Mouse (Mus musculus): ENCODE measurements at regions not wholly inside any gene's neighbourhood (a gene's known extent, or its start where the extent isn't known, plus 50 kb on each side); places are given as distances from the start of the nearest gene placed in this dataset.

DNA sequence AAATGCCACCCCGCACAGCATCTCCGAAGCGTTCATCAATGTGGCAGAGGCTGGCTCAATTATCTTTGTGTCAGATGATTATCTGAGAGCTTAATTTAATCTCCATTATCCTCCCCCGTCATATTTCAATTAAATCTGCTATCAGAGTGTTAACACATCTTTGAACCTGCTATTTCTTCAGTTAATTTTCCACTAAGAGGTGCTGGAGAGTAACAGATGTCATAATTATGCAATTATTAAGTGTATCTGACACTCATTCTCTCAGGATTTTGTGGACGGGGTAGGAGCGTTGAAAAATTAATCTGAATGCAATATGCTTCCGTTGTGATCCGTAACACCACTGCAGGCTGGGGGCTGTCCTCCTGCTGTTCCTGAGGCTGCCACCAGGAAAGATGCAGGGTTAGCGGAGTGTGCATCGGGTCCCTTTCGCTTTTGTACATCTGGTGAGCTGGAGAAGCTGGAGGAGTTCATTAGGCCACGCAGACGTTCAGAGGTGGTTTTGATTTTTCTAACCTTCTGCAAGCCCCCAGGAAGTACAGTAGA lies 421.3 kb upstream of the Sall1 start:
- Histone ChIP-seq H3K9ac (ENCODE audit: low read depth, low read length, severe bottlenecking) (no peak overlapping the region), H3K4me2 (replicated peaks; ENCODE audit: low read depth, low read length, severe bottlenecking) (no peak overlapping the region), H3K4me3 (replicated peaks; ENCODE audit: low read length) (no peak overlapping the region), H3K36me3 (ENCODE audit: control insufficient read depth, insufficient read depth, low read length) (no peaks in the 10 kb centered on the region), H3K4me1 (ENCODE audit: control insufficient read depth, insufficient read depth, low read length) (no peaks in the 10 kb centered on the region), H3K27ac (replicated peaks; ENCODE audit: low read depth, low read length) (no peak overlapping the region), H3K27me3 (ENCODE audit: control insufficient read depth, insufficient read depth, low read length) (no peaks in the 10 kb centered on the region), H3K9me3 (ENCODE audit: control insufficient read depth, low read length) (no peaks in the 10 kb centered on the region)
- WGBS, result 86% methylated on average over 13 of the region's 13 CpGs
- TF ChIP-seq POLR2A (IDR thresholded peaks at IDR 0.05; ENCODE audit: borderline replicate concordance, extremely low read depth, insufficient read depth, insufficient read length), result no peak
- DNase-seq (ENCODE audit: low spot score), result no peak
- no peak for ATAC-seq (ENCODE audit: low FRiP score, low read depth)

DNA sequence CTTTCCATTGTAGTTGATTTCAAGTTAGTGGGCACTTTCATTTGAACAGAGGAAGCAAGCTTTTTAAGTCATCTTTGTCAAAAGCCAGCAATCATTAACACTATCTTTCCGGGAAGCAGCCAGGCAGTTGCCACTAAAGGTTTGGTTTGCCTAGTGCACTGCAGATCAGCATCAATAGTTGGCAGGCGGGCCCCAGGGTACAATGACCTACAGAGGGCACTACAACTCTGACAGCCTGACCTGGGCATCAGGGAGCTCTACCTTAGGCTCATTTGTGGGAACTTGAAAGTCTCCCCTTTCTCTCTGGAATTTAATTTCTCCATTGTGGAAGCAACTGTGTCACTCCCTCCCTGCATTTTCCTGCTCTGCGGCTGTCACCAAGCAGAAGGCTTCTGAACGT lies 412.6 kb upstream of the Sall1 start:
- Histone ChIP-seq H3K4me1 (ENCODE audit: control insufficient read depth, insufficient read depth, low read length) (peaks cover 21% of the 10 kb centered on the region), H3K27me3 (ENCODE audit: control insufficient read depth, insufficient read depth, low read length) (peaks cover 9% of the 10 kb centered on the region; the same call in 1 of the 2 replicates), H3K27ac (replicated peaks; ENCODE audit: low read depth, low read length) (no peak overlapping the region), H3K4me3 (replicated peaks; ENCODE audit: low read length) (no peak overlapping the region), H3K4me2 (replicated peaks; ENCODE audit: low read depth, low read length, severe bottlenecking) (no peak overlapping the region), H3K9me3 (ENCODE audit: control insufficient read depth, low read length) (no peaks in the 10 kb centered on the region), H3K9ac (ENCODE audit: low read depth, low read length, severe bottlenecking) (no peak overlapping the region), H3K36me3 (ENCODE audit: control insufficient read depth, insufficient read depth, low read length) (no peaks in the 10 kb centered on the region)
- DNase-seq (ENCODE audit: low spot score) (no peak), ATAC-seq (ENCODE audit: low FRiP score, low read depth) (no peak)
- TF ChIP-seq POLR2A (IDR thresholded peaks at IDR 0.05; ENCODE audit: borderline replicate concordance, extremely low read depth, insufficient read depth, insufficient read length), result no peak
- 29% methylated on average over 4 of the region's 4 CpGs for WGBS

DNA sequence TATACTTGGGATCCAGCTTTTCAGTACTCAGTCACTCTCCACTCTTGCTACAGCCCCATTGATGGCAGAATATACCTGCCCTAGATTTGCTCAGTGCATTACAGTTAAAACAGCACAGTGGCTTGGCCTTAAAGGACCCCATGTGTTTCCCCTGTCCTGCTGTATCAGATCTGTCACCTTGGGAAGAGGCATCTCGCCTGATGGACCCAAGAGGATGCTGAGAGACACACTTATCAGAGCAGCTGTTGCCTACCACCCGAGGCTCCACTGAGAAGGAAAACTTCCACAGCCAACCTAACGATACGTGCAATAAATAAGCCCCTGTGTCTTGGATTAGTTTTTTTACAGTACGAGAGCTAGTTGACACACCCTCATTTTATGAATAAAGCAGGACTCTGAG lies 411.8 kb upstream of the Sall1 start:
- no peak overlapping the region for H3K4me3 ChIP-seq (replicated peaks; ENCODE audit: low read length)
- H3K4me1 ChIP-seq (ENCODE audit: control insufficient read depth, insufficient read depth, low read length), result peaks cover 21% of the 10 kb centered on the region
- TF ChIP-seq POLR2A (IDR thresholded peaks at IDR 0.05; ENCODE audit: borderline replicate concordance, extremely low read depth, insufficient read depth, insufficient read length), result no peak
- H3K27ac ChIP-seq (replicated peaks; ENCODE audit: low read depth, low read length), result no peak overlapping the region
- DNase-seq (ENCODE audit: low spot score) (no peak), ATAC-seq (ENCODE audit: low FRiP score, low read depth) (no peak)
- WGBS, result 41% methylated on average over 5 of the region's 5 CpGs
- no peak overlapping the region for H3K4me2 ChIP-seq (replicated peaks; ENCODE audit: low read depth, low read length, severe bottlenecking)
- H3K36me3 ChIP-seq (ENCODE audit: control insufficient read depth, insufficient read depth, low read length), result no peaks in the 10 kb centered on the region
- H3K27me3 ChIP-seq (ENCODE audit: control insufficient read depth, insufficient read depth, low read length), result peaks cover 9% of the 10 kb centered on the region; the same call in 1 of the 2 replicates
- no peaks in the 10 kb centered on the region for H3K9me3 ChIP-seq (ENCODE audit: control insufficient read depth, low read length)
- H3K9ac ChIP-seq (ENCODE audit: low read depth, low read length, severe bottlenecking), result no peak overlapping the region

DNA sequence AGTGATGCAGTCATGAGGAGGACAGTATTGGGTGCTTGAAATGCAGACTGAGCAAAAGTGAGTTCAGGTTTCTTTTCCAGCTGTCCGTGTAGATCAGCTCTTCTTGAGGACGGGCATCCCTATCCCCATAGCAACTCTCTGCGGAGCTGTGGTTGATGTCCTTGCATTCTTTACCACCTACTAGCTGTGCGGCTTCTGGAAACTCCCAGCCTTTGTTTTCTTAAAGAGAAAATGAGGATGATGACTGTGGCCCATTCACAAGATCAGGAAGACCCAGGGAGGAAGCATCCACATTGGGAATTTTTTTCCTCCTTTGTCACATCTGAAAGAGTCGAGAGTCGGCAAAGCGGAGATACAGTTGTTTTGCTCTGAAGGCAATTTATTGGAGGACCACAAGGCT lies 410.2 kb upstream of the Sall1 start:
- H3K27me3 ChIP-seq (ENCODE audit: control insufficient read depth, insufficient read depth, low read length), result peaks cover 9% of the 10 kb centered on the region; the same call in 1 of the 2 replicates
- TF ChIP-seq POLR2A (IDR thresholded peaks at IDR 0.05; ENCODE audit: borderline replicate concordance, extremely low read depth, insufficient read depth, insufficient read length), result no peak
- H3K4me2 ChIP-seq (replicated peaks; ENCODE audit: low read depth, low read length, severe bottlenecking), result no peak overlapping the region
- no peak overlapping the region for H3K4me3 ChIP-seq (replicated peaks; ENCODE audit: low read length)
- WGBS, result 41% methylated on average over 7 of the region's 7 CpGs
- H3K9me3 ChIP-seq (ENCODE audit: control insufficient read depth, low read length), result no peaks in the 10 kb centered on the region
- ATAC-seq (ENCODE audit: low FRiP score, low read depth), result no peak
- H3K36me3 ChIP-seq (ENCODE audit: control insufficient read depth, insufficient read depth, low read length), result no peaks in the 10 kb centered on the region
- no peak for DNase-seq (ENCODE audit: low spot score)
- H3K27ac ChIP-seq (replicated peaks; ENCODE audit: low read depth, low read length), result no peak overlapping the region
- H3K4me1 ChIP-seq (ENCODE audit: control insufficient read depth, insufficient read depth, low read length), result peaks cover 12% of the 10 kb centered on the region
- no peak overlapping the region for H3K9ac ChIP-seq (ENCODE audit: low read depth, low read length, severe bottlenecking)

DNA sequence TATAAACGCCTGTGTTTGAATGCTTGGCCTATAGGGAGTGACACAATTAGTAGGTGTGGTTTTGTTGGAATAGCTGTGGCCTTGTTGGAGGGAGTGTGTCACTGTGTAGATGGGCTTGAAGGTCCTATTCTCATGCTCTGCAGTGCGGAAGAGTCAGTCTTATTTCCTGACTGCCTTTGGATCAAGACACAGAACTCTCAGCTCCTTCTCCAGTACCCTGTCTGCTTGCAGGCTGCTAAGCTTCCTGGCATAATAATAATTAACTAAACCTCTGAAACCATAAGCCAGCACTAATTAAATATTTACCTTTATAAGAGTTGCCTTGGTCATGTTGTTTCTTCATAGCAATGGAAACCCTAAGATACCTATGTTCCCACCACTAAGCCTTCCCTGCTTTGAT lies 409.8 kb upstream of the Sall1 start:
- Histone ChIP-seq H3K9ac (ENCODE audit: low read depth, low read length, severe bottlenecking) (no peak overlapping the region), H3K9me3 (ENCODE audit: control insufficient read depth, low read length) (no peaks in the 10 kb centered on the region), H3K4me3 (replicated peaks; ENCODE audit: low read length) (no peak overlapping the region), H3K27me3 (ENCODE audit: control insufficient read depth, insufficient read depth, low read length) (peaks cover 9% of the 10 kb centered on the region; the same call in 1 of the 2 replicates), H3K36me3 (ENCODE audit: control insufficient read depth, insufficient read depth, low read length) (no peaks in the 10 kb centered on the region), H3K27ac (replicated peaks; ENCODE audit: low read depth, low read length) (no peak overlapping the region), H3K4me1 (ENCODE audit: control insufficient read depth, insufficient read depth, low read length) (peaks cover 10% of the 10 kb centered on the region), H3K4me2 (replicated peaks; ENCODE audit: low read depth, low read length, severe bottlenecking) (no peak overlapping the region)
- TF ChIP-seq POLR2A (IDR thresholded peaks at IDR 0.05; ENCODE audit: borderline replicate concordance, extremely low read depth, insufficient read depth, insufficient read length), result no peak
- ATAC-seq (ENCODE audit: low FRiP score, low read depth), result no peak
- DNase-seq (ENCODE audit: low spot score), result no peak
- 93% methylated on average over 2 of the region's 2 CpGs for WGBS

DNA sequence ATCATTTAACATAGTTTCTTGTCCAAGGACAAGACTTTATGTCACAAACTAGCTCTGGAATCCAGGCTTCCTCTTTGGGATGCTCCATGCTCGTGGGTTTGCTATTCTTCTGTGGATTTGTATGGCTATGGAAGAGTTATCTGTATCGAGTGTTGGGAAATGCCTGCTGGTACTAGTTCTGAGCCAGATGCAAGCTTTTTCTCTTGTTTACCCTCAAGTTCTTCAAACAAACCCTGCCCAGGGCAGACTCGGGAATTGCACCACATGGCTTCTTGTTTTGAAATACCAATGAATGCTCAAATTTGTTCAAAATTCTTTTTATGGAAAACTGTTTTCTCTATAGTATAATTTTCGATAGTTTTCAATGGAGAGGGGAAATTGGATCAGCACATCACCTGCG lies 400.5 kb upstream of the Sall1 start:
- ATAC-seq (ENCODE audit: low FRiP score, low read depth) (no peak), DNase-seq (ENCODE audit: low spot score) (no peak)
- Histone ChIP-seq H3K9me3 (ENCODE audit: control insufficient read depth, low read length) (no peaks in the 10 kb centered on the region), H3K27me3 (ENCODE audit: control insufficient read depth, insufficient read depth, low read length) (no peaks in the 10 kb centered on the region), H3K27ac (replicated peaks; ENCODE audit: low read depth, low read length) (no peak overlapping the region), H3K4me1 (ENCODE audit: control insufficient read depth, insufficient read depth, low read length) (no peaks in the 10 kb centered on the region), H3K4me3 (replicated peaks; ENCODE audit: low read length) (no peak overlapping the region), H3K4me2 (replicated peaks; ENCODE audit: low read depth, low read length, severe bottlenecking) (no peak overlapping the region), H3K9ac (ENCODE audit: low read depth, low read length, severe bottlenecking) (no peak overlapping the region), H3K36me3 (ENCODE audit: control insufficient read depth, insufficient read depth, low read length) (no peaks in the 10 kb centered on the region)
- 77% methylated on average over 5 of the region's 5 CpGs for WGBS
- no peak for TF ChIP-seq POLR2A (IDR thresholded peaks at IDR 0.05; ENCODE audit: borderline replicate concordance, extremely low read depth, insufficient read depth, insufficient read length)
